Mouse (Mus musculus): Measurements from ENCODE around the gene Tnpo3. TPM values are rescaled to one million over a fixed set of nuclear protein-coding genes. Genes with fewer than 3 reads are reported as not detected.
"Not testable (repeated sequence)": the region's sequence is repeated elsewhere in the genome, so short reads cannot be mapped to it uniquely, and the experiment has no call there.

Tnpo3 gene
- total and polyA plus RNA-seq, 3 experiments, result 60.5 to 140 (median 76.0) TPM

GRCm38 (mm10) chr6:29580770-29581169 lies 28.9 kb downstream of the Tnpo3 start:
- Histone ChIP-seq H3K4me3 (replicated peaks in 1 of 3; ENCODE audit: low read depth in 2 of 3, low read length in 2 of 3, poor library complexity in 1 of 3) (no peak overlapping the region), H3K4me1 (ENCODE audit: control insufficient read depth in 1 of 2, insufficient read depth in 2 of 2) (no peaks in the 10 kb centered on the region), H3K9me3 (replicated peaks; ENCODE audit: low read length) (peaks cover 4% of the 10 kb centered on the region), H3K9ac (ENCODE audit: insufficient read depth, low read depth) (no peak overlapping the region), H3K27me3 (replicated peaks) (no peaks in the 10 kb centered on the region), H3K4me2 (ENCODE audit: insufficient read depth, low read depth, poor library complexity, severe bottlenecking) (no peak overlapping the region), H3K79me2 (replicated peaks; ENCODE audit: control insufficient read depth, extremely low read depth, insufficient read depth, poor library complexity, severe bottlenecking) (no peaks in the 10 kb centered on the region), H3K36me3 (replicated peaks in 1 of 2; ENCODE audit: control insufficient read depth in 1 of 2, insufficient read depth in 1 of 2, low read length in 1 of 2) (peaks cover 41 to 90% of the 10 kb centered on the region in 2 experiments), H3K27ac (ENCODE audit: insufficient read depth, low read depth) (no peak overlapping the region)
- TF ChIP-seq EP300 (IDR thresholded peaks at IDR 0.05; ENCODE audit: low read length) (no peak), NELFE (IDR thresholded peaks at IDR 0.05; ENCODE audit: low read depth, low read length) (no peak), HCFC1 (IDR thresholded peaks at IDR 0.05; ENCODE audit: low read depth, low read length) (no peak), IRF4 (IDR thresholded peaks at IDR 0.05; ENCODE audit: low read depth, low read length) (no peak), SMC3 (IDR thresholded peaks at IDR 0.05; ENCODE audit: low read depth, low read length) (no peak), UBTF (IDR thresholded peaks at IDR 0.05; ENCODE audit: low read depth, low read length) (no peak), ELF1 (IDR thresholded peaks at IDR 0.05; ENCODE audit: low read depth, low read length) (no peak), ZNF384 (IDR thresholded peaks at IDR 0.05; ENCODE audit: low read depth, low read length) (no peak), MAFK (IDR thresholded peaks at IDR 0.05; ENCODE audit: insufficient replicate concordance, low read length) (no peak)
- DNase-seq (ENCODE audit: extremely low read depth), result no peak
- in situ Hi-C loops (cut with MboI; ENCODE audit: low pct_ligation_motif_present, low pct_unique_long_range_greater_than_20kb, low sequenced_read_pairs), result no loop called here
- dilution Hi-C loops (cut with MboI; ENCODE audit: extremely low pct_ligation_motif_present, extremely low pct_unique_long_range_greater_than_20kb, low sequenced_read_pairs), result no loop called here

- TF ChIP-seq CTCF (conservative IDR thresholded peaks at IDR 0.05 in 1 of 2, IDR thresholded peaks at IDR 0.05 in 1 of 2; ENCODE audit: low read depth in 2 of 2, low read length in 2 of 2), result peak in 1 of 2 experiments; percentile 20; a peak in 1 of 4 replicates
- H3K4me2 ChIP-seq (ENCODE audit: insufficient read depth, low read depth, poor library complexity, severe bottlenecking); H3K4me1 ChIP-seq (ENCODE audit: control insufficient read depth in 1 of 2, insufficient read depth in 2 of 2); dilution Hi-C loops (cut with MboI; ENCODE audit: extremely low pct_ligation_motif_present, extremely low pct_unique_long_range_greater_than_20kb, low sequenced_read_pairs); H3K27ac ChIP-seq (ENCODE audit: insufficient read depth, low read depth); in situ Hi-C loops (cut with MboI; ENCODE audit: low pct_ligation_motif_present, low pct_unique_long_range_greater_than_20kb, low sequenced_read_pairs); H3K9me3 ChIP-seq (replicated peaks; ENCODE audit: low read length); H3K9ac ChIP-seq (ENCODE audit: insufficient read depth, low read depth); H3K27me3 ChIP-seq (replicated peaks); DNase-seq (ENCODE audit: extremely low read depth); H3K4me3 ChIP-seq (replicated peaks in 1 of 3; ENCODE audit: low read depth in 2 of 3, low read length in 2 of 3, poor library complexity in 1 of 3); H3K79me2 ChIP-seq (replicated peaks; ENCODE audit: control insufficient read depth, extremely low read depth, insufficient read depth, poor library complexity, severe bottlenecking): not testable (repeated sequence)
- peaks cover 48 to 89% of the 10 kb centered on the region in 2 experiments for H3K36me3 ChIP-seq (replicated peaks in 1 of 2; ENCODE audit: control insufficient read depth in 1 of 2, insufficient read depth in 1 of 2, low read length in 1 of 2)
Observed at GRCm38 (mm10) chr6:29576388-29576787, 33.3 kb downstream of the Tnpo3 start.

GRCm38 (mm10) chr6:29557112-29557511 lies 52.6 kb downstream of the Tnpo3 start:
- TF ChIP-seq EP300 (IDR thresholded peaks at IDR 0.05; ENCODE audit: low read length), result peak; percentile 44
- peak; percentile 82 for TF ChIP-seq ETS1 (conservative IDR thresholded peaks at IDR 0.05; ENCODE audit: low read depth, low read length)
- TF ChIP-seq MEF2A (IDR thresholded peaks at IDR 0.05; ENCODE audit: borderline replicate concordance, low read depth, low read length), result peak; percentile 45; the same call in 1 of the 2 replicates
- TF ChIP-seq NRF1 (IDR thresholded peaks at IDR 0.05; ENCODE audit: low read depth, low read length), result no peak
- TF ChIP-seq TCF12 (IDR thresholded peaks at IDR 0.05; ENCODE audit: low read depth, low read length), result no peak
- peak; percentile 78 for TF ChIP-seq IRF4 (IDR thresholded peaks at IDR 0.05; ENCODE audit: low read depth, low read length)
- H3K9ac ChIP-seq (ENCODE audit: insufficient read depth, low read depth), result peak overlapping the region; percentile 12
- H3K4me3 ChIP-seq (replicated peaks in 1 of 3; ENCODE audit: low read depth in 2 of 3, low read length in 2 of 3, poor library complexity in 1 of 3), result peak overlapping the region in 1 of 3 experiments; percentile 28
- no peaks in the 10 kb centered on the region for H3K79me2 ChIP-seq (replicated peaks; ENCODE audit: control insufficient read depth, extremely low read depth, insufficient read depth, poor library complexity, severe bottlenecking)
- peaks cover 5 to 30% of the 10 kb centered on the region in 2 experiments for H3K4me1 ChIP-seq (ENCODE audit: control insufficient read depth in 1 of 2, insufficient read depth in 2 of 2)
- dilution Hi-C loops (cut with MboI; ENCODE audit: extremely low pct_ligation_motif_present, extremely low pct_unique_long_range_greater_than_20kb, low sequenced_read_pairs), result no loop called here
- DNase-seq (ENCODE audit: extremely low read depth), result no peak
- peak overlapping the region; percentile 85 for H3K4me2 ChIP-seq (ENCODE audit: insufficient read depth, low read depth, poor library complexity, severe bottlenecking)
- H3K27ac ChIP-seq (ENCODE audit: insufficient read depth, low read depth), result peak overlapping the region; percentile 93
- peaks cover 45 to 94% of the 10 kb centered on the region in 2 experiments for H3K36me3 ChIP-seq (replicated peaks in 1 of 2; ENCODE audit: control insufficient read depth in 1 of 2, insufficient read depth in 1 of 2, low read length in 1 of 2)
- no peaks in the 10 kb centered on the region for H3K9me3 ChIP-seq (replicated peaks; ENCODE audit: low read length)
- in situ Hi-C loops (cut with MboI; ENCODE audit: low pct_ligation_motif_present, low pct_unique_long_range_greater_than_20kb, low sequenced_read_pairs), result no loop called here
- H3K27me3 ChIP-seq (replicated peaks), result no peaks in the 10 kb centered on the region
